Mouse (Mus musculus) testis, adult 10 weeks (tissue): Measurements from ENCODE around the gene Srpk3. TPM values are rescaled to one million over a fixed set of nuclear protein-coding genes. Genes with fewer than 3 reads are reported as not detected.

Experiments used
- polyA plus RNA-seq: library from polyadenylated mRNA; stranded (reverse); fragments of 350-450 nt; fragmentation: Illumina TruSeq; extraction: RNeasy Lipid Tissue Mini Kit (QIAGEN cat#74804); gene quantifications from one replicate; pipeline ENCODE4 v1.2.3, GENCODE M21; 2014; ENCODE audit warnings: low read depth, low replicate concordance

Srpk3 gene
- not detected for polyA plus RNA-seq

DNA sequence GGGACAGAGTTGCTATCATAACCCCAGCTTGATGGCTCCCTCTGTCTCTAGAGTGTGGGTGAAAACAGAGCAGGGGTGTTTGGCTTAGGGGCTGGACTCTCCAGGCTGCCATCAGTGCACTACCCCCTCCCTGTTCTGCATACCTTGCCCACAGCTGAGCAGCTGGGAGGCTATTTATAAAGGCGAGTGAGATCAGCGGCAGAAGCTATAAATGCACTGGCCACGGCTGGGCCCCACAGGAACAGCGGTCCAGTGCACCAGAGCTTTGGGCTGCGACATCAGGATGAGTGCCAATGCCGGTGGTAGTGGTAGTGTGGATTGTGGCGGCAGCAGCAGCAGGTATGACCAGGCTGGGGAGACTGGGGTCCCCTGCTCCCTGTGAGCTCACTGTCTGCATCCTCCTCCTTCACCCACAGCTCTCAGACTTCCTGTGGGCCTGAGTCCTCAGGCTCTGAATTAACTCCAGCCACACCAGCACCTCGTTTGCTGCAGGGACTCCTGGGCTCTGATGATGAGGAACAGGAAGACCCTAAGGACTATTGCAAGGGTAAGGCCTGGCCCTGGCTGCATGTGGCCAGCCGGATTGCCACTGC is at the start of gene Srpk3:
Gene Srpk3 (plus strand): TSS at position 238 of the 593 bp plus-strand sequence.

DNA sequence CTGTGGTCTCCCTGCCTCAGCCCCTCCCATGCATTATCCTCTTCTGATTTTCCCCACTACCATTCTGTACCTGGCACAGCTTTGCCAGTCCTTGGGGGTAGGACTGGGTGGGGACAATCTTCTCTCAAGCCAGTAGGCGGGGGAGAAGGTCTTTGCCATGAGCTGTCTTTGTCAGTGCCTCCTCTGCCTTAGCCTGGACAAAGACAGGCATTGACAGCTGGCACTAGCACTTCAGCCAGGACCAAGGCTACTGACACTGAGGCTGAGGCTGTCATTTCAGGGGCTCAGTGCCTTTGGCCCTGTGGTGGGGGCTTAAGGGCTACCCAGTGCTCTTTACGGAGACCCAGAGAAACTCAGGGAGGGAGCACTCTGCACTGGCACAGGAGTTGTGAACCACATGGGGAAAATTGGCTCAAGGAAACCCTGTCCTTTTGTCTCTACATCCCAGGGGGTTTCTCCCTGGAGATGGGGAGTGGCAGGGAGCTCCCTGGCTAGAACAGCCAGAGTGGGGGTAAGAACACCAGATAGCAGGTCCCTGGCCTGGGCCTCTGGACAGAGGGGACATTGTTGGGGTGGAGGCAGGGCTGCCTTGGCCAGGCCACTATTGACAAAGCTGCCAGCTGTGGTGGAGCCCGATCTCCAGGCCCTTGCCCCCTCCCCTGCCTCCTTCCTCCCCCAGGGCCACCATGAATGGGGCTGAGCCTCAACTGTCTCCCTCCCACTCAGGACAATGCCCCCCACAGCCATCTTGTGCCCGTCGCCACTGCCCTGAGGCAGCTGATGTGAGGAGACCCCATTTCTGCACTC is 17.7 kb upstream of the Srpk3 start, which contains the start of gene Plxnb3:
Gene Plxnb3 (plus strand): TSS at position 757 of the 807 bp plus-strand sequence.

DNA sequence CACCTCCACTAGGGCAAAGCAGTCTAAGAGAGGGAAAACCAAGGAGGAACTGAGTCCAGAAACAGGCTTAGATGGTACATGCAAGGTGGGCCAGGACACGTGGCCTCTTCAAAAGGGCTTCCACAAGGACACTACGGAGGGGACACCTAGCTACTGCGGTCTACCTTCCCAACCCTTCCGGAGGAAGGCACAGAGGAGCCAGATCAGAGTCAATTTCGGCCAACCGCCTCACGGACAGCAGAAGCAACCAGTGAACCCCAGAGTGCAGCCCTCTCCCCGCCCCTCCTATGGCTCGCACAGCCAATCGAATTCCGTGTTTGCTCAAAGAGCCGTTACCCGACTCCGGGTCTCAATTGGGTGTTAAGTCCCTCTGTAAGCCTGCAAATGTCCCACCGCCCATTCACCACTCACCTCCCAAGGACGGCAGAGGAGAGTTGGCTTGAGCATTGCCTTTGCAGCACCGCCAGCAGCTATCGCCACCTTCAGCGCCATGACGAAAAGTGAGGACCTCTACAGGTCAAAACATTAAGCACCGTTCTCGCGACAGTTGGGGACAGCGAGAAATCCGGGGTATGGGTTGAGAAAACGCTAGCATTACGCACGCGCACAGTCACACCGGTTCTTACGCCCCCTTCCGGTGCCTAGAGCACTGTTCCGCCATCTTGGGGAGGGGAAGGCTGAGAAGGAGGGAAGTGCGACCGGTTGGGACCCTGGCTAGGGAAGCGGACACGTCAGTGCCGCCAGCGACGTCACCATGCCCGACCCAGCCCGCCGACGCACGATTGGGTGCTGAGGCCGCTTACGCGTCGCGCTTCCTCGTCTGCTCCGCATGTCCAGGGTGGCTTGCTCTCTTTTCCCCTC is 12.4 kb downstream of the Srpk3 start, which contains the start of the genes Idh3g and Ssr4:
Gene Idh3g (minus strand): TSS at position 534 of the 861 bp plus-strand sequence.
Gene Ssr4 (plus strand): TSS at position 665 of the 861 bp plus-strand sequence.

DNA sequence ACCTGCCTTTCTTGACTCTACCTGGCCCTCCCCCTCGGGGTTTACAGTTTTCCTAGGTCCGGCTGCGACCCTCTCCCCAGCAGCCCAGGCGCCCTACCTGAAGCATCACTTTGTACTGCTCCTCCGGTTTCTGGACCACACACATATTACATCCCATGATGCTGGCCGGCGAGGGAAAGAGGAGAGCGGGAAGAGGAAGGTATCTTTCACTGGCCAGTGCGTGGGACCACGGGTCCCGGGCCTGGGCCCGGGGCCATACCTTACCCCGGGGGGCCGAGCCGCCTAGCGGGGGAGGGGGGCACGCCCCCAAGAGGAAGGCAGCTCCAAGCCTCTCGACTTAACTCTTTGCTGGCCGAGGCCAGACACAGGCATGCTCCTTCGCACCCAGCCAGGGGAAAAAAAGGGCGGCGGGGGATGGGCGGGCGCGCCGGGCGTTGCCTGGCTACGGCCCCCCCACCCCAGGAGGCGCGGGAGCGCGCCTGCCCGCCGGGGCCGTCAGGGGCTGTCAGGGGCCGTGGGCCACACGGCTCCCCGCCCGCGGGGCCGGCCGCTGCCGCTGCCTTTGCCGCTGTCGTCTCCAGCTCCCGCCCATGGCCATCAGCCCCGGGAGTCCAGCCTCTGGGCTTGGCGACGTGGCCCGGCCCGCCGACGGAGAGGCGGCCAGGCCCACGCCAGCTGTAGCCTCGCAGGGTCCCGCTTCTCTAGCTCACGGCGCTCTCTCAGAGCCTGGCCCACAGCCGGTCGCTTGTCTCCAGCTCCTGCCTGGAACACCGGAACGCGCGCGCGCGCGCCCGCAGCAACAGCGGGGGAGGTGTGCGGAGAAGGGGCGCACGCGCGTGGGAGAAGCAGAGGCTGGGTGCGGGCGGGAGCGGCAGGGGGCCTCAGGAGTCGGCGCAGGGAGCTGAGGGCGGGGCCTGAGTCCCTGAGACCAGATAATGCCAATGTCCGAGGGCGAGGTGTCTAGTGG is 50.3 kb downstream of the Srpk3 start, which contains the start of gene Pdzd4:
Gene Pdzd4 (minus strand): TSS at position 785 of the 967 bp plus-strand sequence.

Other genes starting within 250 kb of the Srpk3 start
- gene Dusp9, start 135.0 kb upstream of the Srpk3 start, polyA plus RNA-seq, result 0.17 TPM
- gene Pnck, start 114.3 kb upstream of the Srpk3 start, polyA plus RNA-seq, result not detected
- 3.2 TPM for gene Slc6a8, start 101.3 kb upstream of the Srpk3 start, polyA plus RNA-seq
- 26.6 TPM for gene Bcap31, start 58.2 kb upstream of the Srpk3 start, polyA plus RNA-seq
- gene Abcd1, start 57.8 kb upstream of the Srpk3 start, polyA plus RNA-seq, result 1.8 TPM
- gene Plxnb3, start 17.3 kb upstream of the Srpk3 start, polyA plus RNA-seq, result not detected
- 7.8 TPM for gene Idh3g, start 12.5 kb downstream of the Srpk3 start, polyA plus RNA-seq
- gene Ssr4, start 12.6 kb downstream of the Srpk3 start, polyA plus RNA-seq, result 9.3 TPM
- 0.14 TPM for gene Pdzd4, start 50.6 kb downstream of the Srpk3 start, polyA plus RNA-seq
- gene Avpr2, start 117.7 kb downstream of the Srpk3 start, polyA plus RNA-seq, result not detected
- not detected for gene L1cam, start 121.7 kb downstream of the Srpk3 start, polyA plus RNA-seq
- 0.07 TPM for gene Arhgap4, start 147.5 kb downstream of the Srpk3 start, polyA plus RNA-seq
- gene Naa10, start 147.5 kb downstream of the Srpk3 start, polyA plus RNA-seq, result 1.2 TPM
- gene Renbp, start 156.4 kb downstream of the Srpk3 start, polyA plus RNA-seq, result not detected
- gene Hcfc1, start 192.0 kb downstream of the Srpk3 start, polyA plus RNA-seq, result 10.4 TPM
- 4.5 TPM for gene Irak1, start 249.5 kb downstream of the Srpk3 start, polyA plus RNA-seq